Mouse (Mus musculus): ENCODE measurements around the gene Wnt7b.

The Wnt7b gene

GRCm38 (mm10) chr15:85601202-85601601 lies 18.9 kb upstream of the Wnt7b start:
- no peak for DNase-seq (ENCODE audit: low spot score in 2 of 2)

- no peak for DNase-seq (ENCODE audit: low spot score in 2 of 2)
Measured at GRCm38 (mm10) chr15:85600696-85601094, 18.4 kb upstream of the Wnt7b start.

GRCm38 (mm10) chr15:85599887-85600695 lies 17.8 kb upstream of the Wnt7b start:
- DNase-seq (ENCODE audit: low spot score in 2 of 2), result peak in 1 of 2 experiments; percentile 55

- peak; percentile 46 to 75 for DNase-seq (ENCODE audit: low spot score in 2 of 2)
Measured at GRCm38 (mm10) chr15:85598984-85599886, 17.0 kb upstream of the Wnt7b start.

GRCm38 (mm10) chr15:85598443-85598842 lies 16.2 kb upstream of the Wnt7b start:
- DNase-seq (ENCODE audit: low spot score in 2 of 2), result no peak

GRCm38 (mm10) chr15:85597403-85597802 lies 15.1 kb upstream of the Wnt7b start:
- DNase-seq (ENCODE audit: low spot score in 2 of 2), result no peak

- no peak for DNase-seq (ENCODE audit: low spot score in 2 of 2)
Measured at GRCm38 (mm10) chr15:85592674-85593073, 10.4 kb upstream of the Wnt7b start.

- DNase-seq (ENCODE audit: low spot score in 2 of 2), result no peak
Measured at GRCm38 (mm10) chr15:85590831-85591230, 8.6 kb upstream of the Wnt7b start.

GRCm38 (mm10) chr15:85583504-85583903 lies 1.2 kb upstream of the Wnt7b start:
- peak; percentile 31 to 77 for DNase-seq (ENCODE audit: low spot score in 2 of 2)

- DNase-seq (ENCODE audit: low spot score in 2 of 2), result peak in 1 of 2 experiments; percentile 63
Measured at GRCm38 (mm10) chr15:85583024-85583423, 751 bp upstream of the Wnt7b start.

GRCm38 (mm10) chr15:85581563-85582064 lies 659 bp downstream of the Wnt7b start:
- DNase-seq (ENCODE audit: low spot score in 2 of 2), result no peak

GRCm38 (mm10) chr15:85580934-85581562 lies 1.2 kb downstream of the Wnt7b start:
- no peak for DNase-seq (ENCODE audit: low spot score in 2 of 2)

GRCm38 (mm10) chr15:85580483-85580882 lies 1.8 kb downstream of the Wnt7b start:
- no peak for DNase-seq (ENCODE audit: low spot score in 2 of 2)

GRCm38 (mm10) chr15:85577583-85578460 lies 4.5 kb downstream of the Wnt7b start:
- DNase-seq (ENCODE audit: low spot score in 2 of 2), result no peak

- DNase-seq (ENCODE audit: low spot score in 2 of 2), result no peak
Measured at GRCm38 (mm10) chr15:85576511-85577440, 5.5 kb downstream of the Wnt7b start.

GRCm38 (mm10) chr15:85576110-85576509 lies 6.2 kb downstream of the Wnt7b start:
- no peak for DNase-seq (ENCODE audit: low spot score in 2 of 2)

- DNase-seq (ENCODE audit: low spot score in 2 of 2), result no peak
Measured at GRCm38 (mm10) chr15:85574558-85574957, 7.7 kb downstream of the Wnt7b start.

- DNase-seq (ENCODE audit: low spot score in 2 of 2), result no peak
Measured at GRCm38 (mm10) chr15:85574086-85574485, 8.2 kb downstream of the Wnt7b start.

- DNase-seq (ENCODE audit: low spot score in 2 of 2), result no peak
Measured at GRCm38 (mm10) chr15:85572619-85573254, 9.5 kb downstream of the Wnt7b start.
